Mouse (Mus musculus): ENCODE data around the gene Acvr1.

DNA sequence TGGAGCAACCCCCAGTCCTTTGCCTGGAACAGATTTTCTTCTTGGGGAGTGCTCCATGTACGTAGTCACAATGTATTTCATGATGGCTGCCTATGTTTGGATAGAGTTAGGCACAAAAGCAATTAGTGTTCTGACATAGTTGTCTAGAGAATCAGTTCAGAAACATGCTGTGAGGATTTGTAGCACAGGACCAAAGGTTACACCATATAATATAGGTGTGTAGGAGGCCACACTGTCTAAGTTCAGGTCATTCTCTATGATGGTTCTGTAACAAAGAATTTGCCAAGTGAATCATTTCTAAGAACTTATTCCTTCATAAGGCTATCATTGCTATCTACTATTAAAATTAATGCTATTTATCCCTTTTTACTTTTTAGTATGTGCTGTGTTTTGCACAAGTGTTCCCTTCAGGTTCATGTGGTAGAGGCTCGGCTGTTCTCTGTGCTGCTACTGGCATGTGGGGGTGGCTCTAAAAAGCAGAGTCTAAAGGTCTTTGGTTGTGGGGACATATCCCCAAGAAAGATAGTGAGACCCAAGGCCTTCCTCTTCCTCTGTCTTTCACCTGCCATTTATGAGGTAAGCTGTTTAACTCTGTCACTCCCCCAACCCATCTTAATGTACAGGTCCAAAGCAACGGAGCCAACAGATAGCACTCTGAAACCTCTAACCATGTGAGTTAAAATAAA is 205.5 kb downstream of the Acvr1 start:
- no peak for TF ChIP-seq POLR2A (IDR thresholded peaks at IDR 0.05; ENCODE audit: insufficient read depth, low read depth, low read length)
- no peak for TF ChIP-seq CTCF (IDR thresholded peaks at IDR 0.05; ENCODE audit: insufficient read depth, low read depth, low read length)
